Mouse (Mus musculus): ENCODE results near the gene Sytl4. TPM values are rescaled to one million over a fixed set of nuclear protein-coding genes. Genes with fewer than 3 reads are reported as not detected.
A peak's percentile ranks its signal among the peaks of the same experiment; 100 is the strongest.

The Sytl4 gene
- polyA plus RNA-seq, 1 experiment from 2014 or later: 1.9 TPM

- Histone ChIP-seq H3K4me1 (ENCODE audit: control insufficient read depth, insufficient read depth, low read length) (no peaks in the 10 kb centered on the region), H3K9me3 (replicated peaks; ENCODE audit: control insufficient read depth, low read length) (no peaks in the 10 kb centered on the region), H3K27ac (ENCODE audit: low read length) (no peak overlapping the region), H3K36me3 (ENCODE audit: control insufficient read depth, insufficient read depth) (no peaks in the 10 kb centered on the region), H3K4me2 (ENCODE audit: low read depth, low read length) (no peak overlapping the region), H3K9ac (ENCODE audit: low read length) (no peak overlapping the region), H3K4me3 (ENCODE audit: low read length) (no peak overlapping the region), H3K27me3 (ENCODE audit: control insufficient read depth, insufficient read depth, low read length) (no peaks in the 10 kb centered on the region)
- ATAC-seq (replicated peaks; ENCODE audit: extremely low read depth, insufficient read depth, low FRiP score): no peak
- 73% methylated on average over 4 of the region's 4 CpGs for WGBS
Observed at GRCm38 (mm10) chrX:133936605-133937225, 44.9 kb downstream of the Sytl4 start.

DNA sequence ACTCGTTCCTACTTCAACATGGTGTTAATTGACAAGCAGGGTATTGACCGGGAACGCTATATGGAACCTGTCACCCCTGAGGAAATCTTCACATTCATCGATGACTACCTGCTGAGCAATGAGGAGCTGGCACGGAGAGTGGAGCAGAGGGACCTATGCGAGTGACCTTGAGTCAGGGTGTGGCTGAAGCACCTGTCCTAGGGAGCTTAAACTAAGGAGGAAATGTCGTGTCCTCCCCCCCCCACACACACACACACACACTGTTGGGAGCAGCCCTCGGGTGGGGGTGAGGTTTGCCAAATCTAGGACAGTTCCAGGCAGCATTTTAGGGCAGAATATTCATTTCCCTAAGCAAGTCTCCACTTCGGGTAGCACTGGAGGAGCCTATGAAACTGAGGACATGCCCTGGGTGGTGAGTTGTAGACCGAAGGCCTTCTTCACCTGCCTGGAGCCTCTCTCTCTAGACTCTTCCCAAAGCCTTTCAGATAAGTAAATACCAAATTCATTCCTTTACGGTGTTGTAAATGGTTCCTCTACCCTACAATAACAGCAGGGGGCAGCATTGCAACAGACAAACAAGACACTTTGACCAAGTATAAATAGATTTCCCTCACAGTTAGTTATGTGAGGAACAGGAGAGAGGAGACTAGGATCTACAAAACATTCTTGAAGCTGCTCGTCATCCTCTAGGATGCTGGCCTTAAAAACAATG, 50.2 kb downstream of the Sytl4 start:
- Histone ChIP-seq H3K9ac (ENCODE audit: low read length) (no peak overlapping the region), H3K4me2 (ENCODE audit: low read depth, low read length) (no peak overlapping the region), H3K9me3 (replicated peaks; ENCODE audit: control insufficient read depth, low read length) (no peaks in the 10 kb centered on the region), H3K4me1 (ENCODE audit: control insufficient read depth, insufficient read depth, low read length) (no peaks in the 10 kb centered on the region), H3K27ac (ENCODE audit: low read length) (no peak overlapping the region), H3K4me3 (ENCODE audit: low read length) (no peak overlapping the region), H3K36me3 (ENCODE audit: control insufficient read depth, insufficient read depth) (no peaks in the 10 kb centered on the region), H3K27me3 (ENCODE audit: control insufficient read depth, insufficient read depth, low read length) (no peaks in the 10 kb centered on the region)
- ATAC-seq (replicated peaks; ENCODE audit: extremely low read depth, insufficient read depth, low FRiP score): no peak
- WGBS: 54% methylated on average over 12 of the region's 12 CpGs

DNA sequence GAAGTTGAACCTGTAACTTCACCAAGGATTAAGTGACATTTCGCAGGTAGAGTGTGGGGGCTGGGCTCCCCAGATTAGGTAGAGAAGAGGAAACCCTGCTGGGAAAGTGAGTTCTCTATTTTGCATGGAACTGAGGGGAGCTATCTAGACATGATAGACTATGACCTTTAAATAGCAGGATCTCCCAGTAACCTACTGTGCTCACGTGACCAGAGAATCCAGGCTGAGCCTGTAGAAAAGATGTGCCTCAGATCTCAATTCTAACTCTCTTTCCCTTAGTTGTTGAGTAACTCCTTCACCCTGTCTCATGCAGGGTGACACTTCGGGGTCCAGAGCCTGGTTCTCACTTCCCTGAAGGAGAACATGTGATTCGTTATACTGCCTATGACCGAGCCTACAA, 54.9 kb downstream of the Sytl4 start:
- WGBS: 68% methylated on average over 5 of the region's 5 CpGs
- no peak overlapping the region for H3K9ac ChIP-seq (ENCODE audit: low read length)
- H3K27me3 ChIP-seq (ENCODE audit: control insufficient read depth, insufficient read depth, low read length): no peaks in the 10 kb centered on the region
- H3K4me1 ChIP-seq (ENCODE audit: control insufficient read depth, insufficient read depth, low read length): no peaks in the 10 kb centered on the region
- no peak overlapping the region for H3K27ac ChIP-seq (ENCODE audit: low read length)
- no peaks in the 10 kb centered on the region for H3K36me3 ChIP-seq (ENCODE audit: control insufficient read depth, insufficient read depth)
- no peaks in the 10 kb centered on the region for H3K9me3 ChIP-seq (replicated peaks; ENCODE audit: control insufficient read depth, low read length)
- no peak for ATAC-seq (replicated peaks; ENCODE audit: extremely low read depth, insufficient read depth, low FRiP score)
- no peak overlapping the region for H3K4me3 ChIP-seq (ENCODE audit: low read length)
- H3K4me2 ChIP-seq (ENCODE audit: low read depth, low read length): no peak overlapping the region

DNA sequence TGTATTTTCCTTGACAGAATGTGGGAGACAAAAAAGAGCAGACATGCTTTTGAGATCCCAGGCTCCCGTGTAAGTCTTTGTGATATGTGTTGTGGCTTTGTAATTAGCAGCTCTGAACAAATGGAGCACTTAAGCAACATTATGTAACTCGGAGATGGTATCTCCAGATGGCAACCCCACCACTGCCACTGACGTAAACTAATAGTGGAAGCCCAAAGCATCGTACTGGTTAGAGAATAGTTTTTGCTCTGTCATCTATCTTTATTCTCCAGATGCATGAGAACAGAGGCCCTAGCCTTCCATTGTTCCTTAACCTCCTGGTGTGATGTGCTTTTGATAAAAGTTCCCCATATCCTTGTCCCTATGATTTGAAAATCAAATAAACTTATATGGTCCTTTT, 60.4 kb downstream of the Sytl4 start:
- H3K4me1 ChIP-seq (ENCODE audit: control insufficient read depth, insufficient read depth, low read length): no peaks in the 10 kb centered on the region
- no peak overlapping the region for H3K4me2 ChIP-seq (ENCODE audit: low read depth, low read length)
- H3K27me3 ChIP-seq (ENCODE audit: control insufficient read depth, insufficient read depth, low read length): no peaks in the 10 kb centered on the region
- ATAC-seq (replicated peaks; ENCODE audit: extremely low read depth, insufficient read depth, low FRiP score): no peak
- no peak overlapping the region for H3K4me3 ChIP-seq (ENCODE audit: low read length)
- no peaks in the 10 kb centered on the region for H3K36me3 ChIP-seq (ENCODE audit: control insufficient read depth, insufficient read depth)
- no peaks in the 10 kb centered on the region for H3K9me3 ChIP-seq (replicated peaks; ENCODE audit: control insufficient read depth, low read length)
- H3K27ac ChIP-seq (ENCODE audit: low read length): no peak overlapping the region
- no peak overlapping the region for H3K9ac ChIP-seq (ENCODE audit: low read length)
- 58% methylated on average over 4 of the region's 4 CpGs for WGBS

DNA sequence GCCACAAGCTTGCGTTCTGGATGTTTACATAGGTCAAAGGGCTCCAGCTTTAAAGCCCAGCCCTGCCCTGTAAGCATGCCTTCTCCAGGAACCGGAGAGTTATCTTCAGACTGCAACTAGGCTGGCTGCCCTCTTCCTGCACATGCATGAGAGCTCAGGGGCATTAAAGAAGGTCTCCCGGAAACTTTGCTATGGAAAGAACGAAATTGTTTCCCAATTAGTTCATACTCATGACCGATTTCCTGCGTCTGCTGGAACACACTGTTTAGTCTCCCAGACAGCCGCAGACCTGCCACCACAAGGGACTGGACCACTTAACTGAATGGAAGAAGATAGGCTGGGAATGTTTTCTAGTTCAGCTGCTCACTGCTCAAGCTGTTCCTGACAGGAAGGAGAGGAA, 67.4 kb downstream of the Sytl4 start:
- 20% methylated on average over 7 of the region's 7 CpGs for WGBS
- no peak overlapping the region for H3K4me2 ChIP-seq (ENCODE audit: low read depth, low read length)
- H3K36me3 ChIP-seq (ENCODE audit: control insufficient read depth, insufficient read depth): no peaks in the 10 kb centered on the region
- H3K9me3 ChIP-seq (replicated peaks; ENCODE audit: control insufficient read depth, low read length): no peaks in the 10 kb centered on the region
- H3K9ac ChIP-seq (ENCODE audit: low read length): no peak overlapping the region
- peak; percentile 76 for ATAC-seq (replicated peaks; ENCODE audit: extremely low read depth, insufficient read depth, low FRiP score)
- no peak overlapping the region for H3K4me3 ChIP-seq (ENCODE audit: low read length)
- H3K4me1 ChIP-seq (ENCODE audit: control insufficient read depth, insufficient read depth, low read length): peaks cover 17% of the 10 kb centered on the region
- H3K27ac ChIP-seq (ENCODE audit: low read length): peak overlapping the region; percentile 72
- no peaks in the 10 kb centered on the region for H3K27me3 ChIP-seq (ENCODE audit: control insufficient read depth, insufficient read depth, low read length)

GRCm38 (mm10) chrX:133913006-133913405, 68.6 kb downstream of the Sytl4 start:
- H3K4me3 ChIP-seq (ENCODE audit: low read length): no peak overlapping the region
- no peaks in the 10 kb centered on the region for H3K9me3 ChIP-seq (replicated peaks; ENCODE audit: control insufficient read depth, low read length)
- no peak for ATAC-seq (replicated peaks; ENCODE audit: extremely low read depth, insufficient read depth, low FRiP score)
- H3K36me3 ChIP-seq (ENCODE audit: control insufficient read depth, insufficient read depth): no peaks in the 10 kb centered on the region
- H3K4me1 ChIP-seq (ENCODE audit: control insufficient read depth, insufficient read depth, low read length): peaks cover 17% of the 10 kb centered on the region
- no peak overlapping the region for H3K9ac ChIP-seq (ENCODE audit: low read length)
- no peak overlapping the region for H3K4me2 ChIP-seq (ENCODE audit: low read depth, low read length)
- H3K27ac ChIP-seq (ENCODE audit: low read length): no peak overlapping the region
- WGBS: 86% methylated on average over 3 of the region's 3 CpGs
- H3K27me3 ChIP-seq (ENCODE audit: control insufficient read depth, insufficient read depth, low read length): no peaks in the 10 kb centered on the region

GRCm38 (mm10) chrX:133911397-133912103, 70.1 kb downstream of the Sytl4 start:
- WGBS: 29% methylated on average over 10 of the region's 10 CpGs
- H3K4me1 ChIP-seq (ENCODE audit: control insufficient read depth, insufficient read depth, low read length): peaks cover 17% of the 10 kb centered on the region
- H3K27ac ChIP-seq (ENCODE audit: low read length): peak overlapping the region; percentile 39
- ATAC-seq (replicated peaks; ENCODE audit: extremely low read depth, insufficient read depth, low FRiP score): no peak; the same call in 1 of the 2 replicates
- no peaks in the 10 kb centered on the region for H3K9me3 ChIP-seq (replicated peaks; ENCODE audit: control insufficient read depth, low read length)
- no peaks in the 10 kb centered on the region for H3K36me3 ChIP-seq (ENCODE audit: control insufficient read depth, insufficient read depth)
- no peaks in the 10 kb centered on the region for H3K27me3 ChIP-seq (ENCODE audit: control insufficient read depth, insufficient read depth, low read length)
- H3K9ac ChIP-seq (ENCODE audit: low read length): 0 out of 2 replicates have a peak overlapping the region, but pooled peaks have one; percentile 29
- H3K4me2 ChIP-seq (ENCODE audit: low read depth, low read length): peak overlapping the region; percentile 10; the same call in 1 of the 2 replicates
- no peak overlapping the region for H3K4me3 ChIP-seq (ENCODE audit: low read length)

DNA sequence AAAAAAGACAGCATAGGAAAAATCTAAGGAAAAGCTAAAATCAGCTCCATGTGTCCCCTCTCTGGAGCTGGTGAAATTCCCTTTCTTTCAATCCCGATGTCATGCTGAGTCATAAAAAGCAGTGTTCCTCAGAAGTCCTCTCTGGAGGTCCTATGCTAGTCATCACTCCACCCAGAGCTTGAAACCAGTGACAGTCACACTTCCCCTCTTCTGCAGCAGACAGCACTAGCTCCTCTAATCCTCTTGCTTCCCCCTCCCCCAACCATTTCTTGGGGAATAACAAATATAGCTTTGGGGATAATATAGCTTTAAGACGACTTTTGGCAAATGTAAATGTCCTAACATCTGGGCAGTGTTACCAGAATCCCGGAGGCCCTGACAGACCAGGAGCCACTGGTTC, 73.4 kb downstream of the Sytl4 start, which contains the start of gene Srpx2:
TSS of gene Srpx2 (plus strand) at position 166 of the 400 bp plus-strand sequence.
- H3K27ac ChIP-seq (ENCODE audit: low read length): no peak within 1 kb of the TSS
- no peaks in the 10 kb centered on the region for H3K27me3 ChIP-seq (ENCODE audit: control insufficient read depth, insufficient read depth, low read length)
- H3K9ac ChIP-seq (ENCODE audit: low read length): no peak within 1 kb of the TSS
- WGBS: 26% methylated on average over 3 of the region's 3 CpGs
- peaks cover 7% of the 10 kb centered on the region for H3K4me1 ChIP-seq (ENCODE audit: control insufficient read depth, insufficient read depth, low read length)
- ATAC-seq (replicated peaks; ENCODE audit: extremely low read depth, insufficient read depth, low FRiP score): peak; percentile 37; the same call in 1 of the 2 replicates
- no peaks in the 10 kb centered on the region for H3K36me3 ChIP-seq (ENCODE audit: control insufficient read depth, insufficient read depth)
- H3K4me2 ChIP-seq (ENCODE audit: low read depth, low read length): no peak within 1 kb of the TSS
- H3K9me3 ChIP-seq (replicated peaks; ENCODE audit: control insufficient read depth, low read length): no peaks in the 10 kb centered on the region
- 0 out of 2 replicates have a peak within 1 kb of the TSS, but pooled peaks have one; percentile 12 for H3K4me3 ChIP-seq (ENCODE audit: low read length)

Data from heart, embryonic 16.5 days (tissue).